Mouse (Mus musculus): ENCODE measurements around the gene Fam19a1.

Fam19a1 gene

GRCm38 (mm10) chr6:96677813-96678212, 564.9 kb downstream of the Fam19a1 start:
- DNase-seq (ENCODE audit: low spot score in 2 of 2): no peak

Measured in urinary bladder, adult 18-20 months (tissue).